Mouse (Mus musculus): ENCODE measurements around the gene Jsrp1.

GRCm38 (mm10) chr10:80843931-80844547, 30.7 kb upstream of the Jsrp1 start, which contains the start of gene Lingo3:
- TF ChIP-seq CTCF (conservative IDR thresholded peaks at IDR 0.05; ENCODE audit: low read length), result no peak
- TF ChIP-seq NANOG (IDR thresholded peaks at IDR 0.05; ENCODE audit: borderline replicate concordance, low read length), result no peak

Measured in E14TG2a.4 (cell line).